Mouse (Mus musculus) hindbrain, embryonic 14.5 days (tissue): Measurements from ENCODE around the gene Gm37419. TPM values are rescaled to one million over a fixed set of nuclear protein-coding genes. Genes with fewer than 3 reads are reported as not detected.
A peak's percentile ranks its signal among the peaks of the same experiment; 100 is the strongest.

Experiments used
- ATAC-seq: fragments of 200-750 bp; cut with Nextera tagmentation; 2 replicates; pipeline ENCODE4 v1.8.0; 2017; ENCODE audit warnings: moderate number of reproducible peaks, mild to moderate bottlenecking, moderate TSS enrichment, moderate library complexity; ENCODE audit not compliant: low FRiP score
- DNase-seq: peaks from one replicate; pipeline ENCODE4 v3.0.0-alpha.2; 2015; ENCODE audit warnings: low spot score
- H3K27ac ChIP-seq: fragments of 300-500 bp; sonication (generic); 2 replicates; pipeline ENCODE4 v1.5.1; 2014; ENCODE audit warnings: mild to moderate bottlenecking, moderate library complexity
- H3K27me3 ChIP-seq: fragments of 300-500 bp; sonication (generic); 2 replicates; pipeline ENCODE4 v1.6.1; 2014; ENCODE audit warnings: mild to moderate bottlenecking, low read length, mixed read lengths; ENCODE audit not compliant: control insufficient read depth, insufficient read depth
- H3K36me3 ChIP-seq: fragments of 300-500 bp; sonication (generic); replicated peaks from 2 replicates; pipeline ENCODE4 v1.6.1; 2014; ENCODE audit not compliant: control insufficient read depth, insufficient read depth
- H3K4me1 ChIP-seq: fragments of 300-500 bp; sonication (generic); replicated peaks from 2 replicates; pipeline ENCODE4 v1.6.1; 2014; ENCODE audit warnings: antibody characterized with exemption, low read length, mixed read lengths; ENCODE audit not compliant: control insufficient read depth, insufficient read depth
- H3K4me2 ChIP-seq: fragments of 300-500 bp; sonication (generic); replicated peaks from 2 replicates; pipeline ENCODE4 v1.6.1; 2014; ENCODE audit warnings: mild to moderate bottlenecking, moderate library complexity
- H3K4me3 ChIP-seq: fragments of 300-500 bp; sonication (generic); replicated peaks from 2 replicates; pipeline ENCODE4 v1.5.1; 2014; ENCODE audit warnings: mild to moderate bottlenecking, low read length
- H3K9ac ChIP-seq: fragments of 300-500 bp; sonication (generic); 2 replicates; pipeline ENCODE4 v1.6.1; 2014
- H3K9me3 ChIP-seq: fragments of 300-500 bp; sonication (generic); 2 replicates; pipeline ENCODE4 v1.6.1; 2016; ENCODE audit warnings: low read length; ENCODE audit not compliant: control insufficient read depth
- WGBS: fragments of 180-500 bp; shearing (Covaris S2); extraction: QIAGEN DNeasy Blood & Tissue Kit; methylation state at CpG from one replicate; pipeline ENCODE4 v1.1.7; 2014; 5-methylcytosine and 5-hydroxymethylcytosine counted together
- polyA plus RNA-seq: library from polyadenylated mRNA; unstranded; fragments of >200 nt; fragmentation: Nextera tagmentation; extraction: Ambion mirVana; gene quantifications from 2 replicates; pipeline ENCODE4 v1.2.1, GENCODE M21; 2014

Gm37419 gene
- polyA plus RNA-seq, 1 experiment from 2014 or later, result not detected

DNA sequence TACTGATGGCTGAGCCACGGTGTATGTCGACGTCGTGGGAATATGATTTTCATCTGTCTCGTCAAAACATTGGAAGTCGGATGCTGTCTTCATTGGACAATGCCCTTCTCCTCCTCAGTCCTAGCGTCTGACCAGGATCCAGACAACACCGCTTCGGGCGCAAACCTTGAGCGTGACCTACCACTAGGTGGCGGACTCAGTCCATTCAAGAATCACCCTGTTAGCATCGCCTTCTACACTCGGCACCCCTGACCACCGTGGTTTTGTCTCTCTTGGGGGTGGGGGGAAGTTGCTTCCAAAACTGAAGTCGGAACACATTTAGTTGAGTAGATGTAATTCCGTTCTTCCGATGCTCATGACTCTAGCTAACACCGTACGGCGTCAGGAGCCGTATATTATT lies 4.1 kb upstream of the Gm37419 start:
- Histone ChIP-seq H3K36me3 (no peaks in the 10 kb centered on the region), H3K9me3 (no peaks in the 10 kb centered on the region), H3K4me2 (peak overlapping the region; percentile 99), H3K27me3 (peaks cover 61% of the 10 kb centered on the region), H3K4me1 (peaks cover 36% of the 10 kb centered on the region; the same call in 1 of the 2 replicates), H3K27ac (no peak overlapping the region), H3K4me3 (peak overlapping the region; percentile 24), H3K9ac (0 out of 2 replicates have a peak overlapping the region, but pooled peaks have one; percentile 25)
- peak; percentile 91 for DNase-seq
- WGBS, result 2% methylated on average over 22 of the region's 22 CpGs
- peak; percentile 44; the same call in 1 of the 2 replicates for ATAC-seq

DNA sequence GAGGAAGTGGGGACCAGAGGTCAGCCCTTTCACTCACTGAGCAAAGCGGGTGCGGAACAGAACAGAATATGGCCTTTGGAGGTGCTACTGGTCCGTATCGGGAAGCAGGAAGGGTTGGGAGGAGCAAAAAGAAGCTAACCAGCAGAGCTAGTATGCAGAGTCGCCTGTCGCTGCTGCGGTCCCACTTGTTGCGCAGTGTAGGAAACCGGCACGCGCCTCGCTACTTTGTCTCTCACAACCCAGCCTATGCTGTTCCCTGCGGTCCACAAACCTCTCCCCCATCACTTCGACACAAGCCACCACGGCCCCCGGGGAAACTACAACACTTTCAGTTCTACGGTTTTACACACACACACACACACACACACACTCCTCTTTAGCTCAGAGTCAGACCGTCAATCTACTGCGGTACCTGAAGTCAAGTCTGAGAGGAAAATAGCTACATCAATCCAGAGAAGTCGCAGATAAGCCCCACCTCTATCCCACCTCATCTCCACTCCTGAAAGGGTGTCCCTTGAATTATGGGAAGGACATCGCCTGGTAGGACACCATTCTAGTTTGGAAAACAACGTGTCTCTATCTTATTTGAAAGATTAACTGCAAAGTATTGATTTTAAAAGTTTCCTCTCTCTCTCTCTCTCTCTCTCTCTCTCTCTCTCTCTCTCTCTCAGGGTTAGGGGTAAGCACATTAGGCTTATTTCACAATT lies 3.4 kb upstream of the Gm37419 start:
- DNase-seq (no peak), ATAC-seq (no peak)
- Histone ChIP-seq H3K4me2 (peak overlapping the region; percentile 99), H3K4me3 (peak overlapping the region; percentile 24), H3K4me1 (peaks cover 38% of the 10 kb centered on the region; the same call in 1 of the 2 replicates), H3K9ac (peak overlapping the region; percentile 25; the same call in 1 of the 2 replicates), H3K36me3 (no peaks in the 10 kb centered on the region), H3K27me3 (peaks cover 54% of the 10 kb centered on the region), H3K9me3 (no peaks in the 10 kb centered on the region), H3K27ac (no peak overlapping the region)
- WGBS, result 2% methylated on average over 22 of the region's 22 CpGs

DNA sequence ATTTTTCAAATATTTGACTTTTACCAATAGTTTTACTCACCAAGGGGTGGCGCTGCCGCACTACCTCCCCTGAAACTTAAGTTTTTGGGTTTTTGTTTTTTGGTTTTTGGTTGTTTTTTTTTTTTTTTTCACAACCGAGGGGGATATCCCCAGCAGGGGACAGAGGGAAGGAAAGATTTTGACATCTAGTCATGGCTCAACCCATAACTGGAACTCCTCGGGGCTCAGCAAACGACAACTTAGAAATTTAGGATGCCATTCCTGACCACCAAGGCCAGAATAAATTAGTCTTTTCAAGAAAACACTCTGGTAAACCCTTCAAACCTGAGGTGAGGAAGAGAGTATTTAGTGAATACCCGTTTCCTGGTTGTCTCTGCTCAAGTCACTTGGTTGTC lies 2.8 kb upstream of the Gm37419 start:
- H3K27me3 ChIP-seq, result peaks cover 48% of the 10 kb centered on the region
- H3K36me3 ChIP-seq, result no peaks in the 10 kb centered on the region
- peak overlapping the region; percentile 99 for H3K4me2 ChIP-seq
- DNase-seq, result no peak
- no peaks in the 10 kb centered on the region for H3K9me3 ChIP-seq
- H3K4me3 ChIP-seq, result no peak overlapping the region
- H3K27ac ChIP-seq, result no peak overlapping the region
- ATAC-seq, result no peak
- 1% methylated on average over 6 of the region's 6 CpGs for WGBS
- peaks cover 43% of the 10 kb centered on the region; the same call in 1 of the 2 replicates for H3K4me1 ChIP-seq
- no peak overlapping the region for H3K9ac ChIP-seq

DNA sequence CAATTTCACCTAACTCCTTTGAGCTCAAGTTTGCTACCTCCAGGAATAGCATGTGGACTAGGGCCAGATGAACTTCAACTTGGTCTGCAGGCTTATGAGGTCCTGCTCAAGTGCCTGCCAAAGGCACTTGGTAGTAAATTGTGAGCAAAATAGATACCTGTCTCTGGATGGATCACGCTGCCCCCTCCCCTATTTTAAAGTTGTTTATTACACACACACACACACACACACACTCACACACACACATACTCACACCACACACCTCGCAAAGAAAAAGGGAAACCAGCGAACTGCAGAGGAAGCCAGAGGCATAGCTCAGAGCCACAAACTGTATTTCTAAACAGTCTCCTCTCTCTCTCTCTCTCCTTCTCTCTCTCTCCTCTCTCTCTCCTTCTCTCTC lies 2.1 kb upstream of the Gm37419 start:
- peak overlapping the region; percentile 99 for H3K4me2 ChIP-seq
- no peaks in the 10 kb centered on the region for H3K9me3 ChIP-seq
- DNase-seq (no peak), ATAC-seq (no peak)
- H3K27me3 ChIP-seq, result peaks cover 41% of the 10 kb centered on the region
- no peaks in the 10 kb centered on the region for H3K36me3 ChIP-seq
- H3K4me3 ChIP-seq, result peak overlapping the region; percentile 68; the same call in 1 of the 2 replicates
- 10% methylated on average over 3 of the region's 3 CpGs for WGBS
- no peak overlapping the region for H3K27ac ChIP-seq
- peaks cover 38% of the 10 kb centered on the region; the same call in 1 of the 2 replicates for H3K4me1 ChIP-seq
- H3K9ac ChIP-seq, result no peak overlapping the region

DNA sequence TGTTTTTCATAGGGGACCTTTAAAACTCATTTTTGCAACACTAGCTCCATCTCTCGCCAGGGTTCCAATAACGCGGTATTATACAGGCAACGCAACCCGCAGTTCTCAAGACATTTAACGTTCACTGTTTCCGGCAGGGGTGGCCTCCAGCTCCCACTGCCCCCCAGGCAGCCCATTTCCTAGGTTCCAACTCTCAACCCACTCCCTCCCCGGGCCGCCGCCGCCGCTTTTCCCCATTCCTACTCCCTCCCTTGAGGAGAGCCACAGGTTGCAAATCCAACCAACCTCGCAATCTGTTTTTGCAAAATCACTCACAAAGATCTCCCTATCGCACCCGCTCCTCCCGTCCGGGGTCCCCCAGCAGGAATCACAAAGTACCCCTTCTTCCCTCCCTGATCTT lies 1.4 kb upstream of the Gm37419 start:
- H3K27me3 ChIP-seq, result peaks cover 34% of the 10 kb centered on the region
- H3K4me1 ChIP-seq, result peaks cover 33% of the 10 kb centered on the region; the same call in 1 of the 2 replicates
- ATAC-seq (no peak), DNase-seq (no peak)
- under 1% methylated on average over 17 of the region's 17 CpGs for WGBS
- H3K4me2 ChIP-seq, result peak overlapping the region; percentile 99
- no peak overlapping the region for H3K27ac ChIP-seq
- H3K9ac ChIP-seq, result peak overlapping the region; percentile 86
- no peaks in the 10 kb centered on the region for H3K9me3 ChIP-seq
- no peaks in the 10 kb centered on the region for H3K36me3 ChIP-seq
- peak overlapping the region; percentile 68 for H3K4me3 ChIP-seq

DNA sequence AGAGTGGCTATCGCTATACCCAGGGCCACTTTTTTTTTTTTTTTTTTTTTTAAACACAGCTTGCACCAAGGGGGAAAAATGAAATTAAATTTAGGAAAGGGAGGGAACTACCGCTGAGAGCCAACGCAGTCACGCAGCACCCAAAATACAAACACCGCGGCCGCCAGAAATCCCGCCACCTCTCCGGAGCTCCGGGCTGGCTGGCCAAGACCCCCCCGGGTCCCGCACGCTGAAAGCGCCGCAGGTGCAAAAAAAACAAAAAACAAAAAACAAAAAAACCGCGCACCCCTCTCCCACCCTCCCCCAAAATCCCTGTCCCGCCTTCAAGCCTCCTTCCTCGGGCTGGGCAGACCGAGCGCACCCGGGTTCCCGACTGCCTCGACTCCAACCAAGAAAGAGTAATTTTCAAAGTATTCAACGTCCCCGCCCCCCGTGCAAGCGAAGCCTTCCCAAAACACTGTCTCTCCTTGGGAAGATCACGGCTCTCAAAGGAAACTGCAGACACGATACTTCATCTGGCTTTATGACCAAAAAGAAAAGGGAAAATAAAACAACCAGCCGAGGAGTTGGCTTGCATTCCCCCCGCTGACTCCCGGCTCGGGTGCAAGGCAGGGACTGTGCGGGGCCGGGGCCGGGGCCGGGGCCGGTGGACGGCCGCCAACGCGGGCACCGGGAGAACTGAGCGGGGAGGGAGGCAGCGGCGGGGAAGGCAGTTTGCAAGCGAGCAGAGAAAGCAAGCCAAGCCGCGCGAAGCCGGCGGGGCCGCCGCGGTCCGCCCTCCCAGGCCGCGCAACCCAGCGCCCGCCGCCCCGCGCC lies 733 bp upstream of the Gm37419 start:
- Histone ChIP-seq H3K4me1 (peaks cover 33% of the 10 kb centered on the region; the same call in 1 of the 2 replicates), H3K9me3 (no peaks in the 10 kb centered on the region), H3K27ac (peak overlapping the region; percentile 99), H3K36me3 (no peaks in the 10 kb centered on the region), H3K9ac (peak overlapping the region; percentile 86), H3K27me3 (peaks cover 31% of the 10 kb centered on the region), H3K4me2 (peak overlapping the region; percentile 99), H3K4me3 (peak overlapping the region; percentile 68)
- 0 out of 2 replicates have a peak, but pooled peaks have one; percentile 5 for ATAC-seq
- DNase-seq, result no peak
- WGBS, result under 1% methylated on average over 64 of the region's 64 CpGs

DNA sequence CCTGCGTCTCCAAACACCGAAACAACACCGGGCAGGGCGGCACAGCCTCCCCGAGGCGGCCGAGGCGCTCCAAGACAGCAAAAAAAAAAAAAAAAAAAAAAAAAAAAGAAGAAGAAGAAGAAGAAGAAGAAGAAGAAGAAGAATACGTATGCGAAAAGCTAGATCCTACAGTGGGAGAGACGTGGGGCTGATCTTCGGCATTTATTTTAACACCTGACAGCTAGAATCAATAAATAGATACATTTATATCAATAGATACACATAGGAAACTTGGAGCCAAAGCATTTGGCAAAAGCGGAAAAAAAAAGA lies 171 bp upstream of the Gm37419 start:
- peak overlapping the region; percentile 99 for H3K4me2 ChIP-seq
- peak overlapping the region; percentile 68 for H3K4me3 ChIP-seq
- H3K27ac ChIP-seq, result peak overlapping the region; percentile 99
- DNase-seq (no peak), ATAC-seq (no peak)
- H3K9ac ChIP-seq, result peak overlapping the region; percentile 86
- H3K9me3 ChIP-seq, result no peaks in the 10 kb centered on the region
- H3K27me3 ChIP-seq, result peaks cover 31% of the 10 kb centered on the region
- peaks cover 28% of the 10 kb centered on the region; the same call in 1 of the 2 replicates for H3K4me1 ChIP-seq
- 0% methylated on average over 12 of the region's 13 CpGs for WGBS
- H3K36me3 ChIP-seq, result no peaks in the 10 kb centered on the region

DNA sequence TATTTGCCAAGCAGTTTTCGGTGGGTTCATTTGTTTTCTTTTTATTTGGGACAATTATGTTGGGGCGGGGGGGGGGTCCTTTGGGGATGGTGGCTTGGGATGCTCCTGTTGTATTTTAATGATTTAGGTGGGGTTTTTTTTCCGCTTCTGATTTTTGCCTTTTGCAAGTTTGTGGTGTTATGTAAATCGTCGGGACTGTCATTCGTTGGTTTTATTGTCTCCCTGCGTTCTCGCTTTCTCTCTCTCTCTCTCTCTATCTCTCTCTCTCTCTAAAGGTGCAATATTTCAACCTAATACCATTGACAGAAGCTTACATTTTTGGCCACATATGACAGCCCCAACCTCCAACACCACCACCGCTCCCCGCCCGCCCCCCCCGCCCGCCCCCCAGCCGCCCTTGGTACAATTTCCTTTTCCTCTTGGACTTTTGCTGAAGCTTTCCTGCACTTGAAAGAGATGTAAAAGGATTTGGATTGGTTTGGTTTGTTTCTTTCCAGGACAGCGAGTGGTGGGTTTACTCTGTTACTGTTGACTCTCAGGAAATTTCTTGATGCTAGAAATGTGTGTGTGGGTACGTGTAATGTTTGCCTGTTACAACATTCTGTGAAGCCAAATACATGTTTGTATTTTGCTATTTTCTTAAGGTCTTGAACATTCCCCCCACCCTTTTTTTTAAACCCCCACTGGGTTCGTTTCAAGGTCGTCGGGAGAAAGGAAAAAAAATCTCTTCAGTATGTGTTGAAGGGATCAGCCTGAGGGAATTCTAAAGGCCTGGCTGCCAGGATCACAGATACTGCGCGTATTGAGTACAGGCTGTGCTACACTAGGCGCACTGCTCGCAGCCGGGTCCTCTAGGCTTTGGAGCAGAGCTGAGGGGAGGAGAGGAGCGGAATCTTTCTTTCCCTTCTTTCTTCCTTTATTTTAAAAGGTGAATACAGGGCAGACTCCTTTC lies 1.2 kb downstream of the Gm37419 start:
- peaks cover 21% of the 10 kb centered on the region; the same call in 1 of the 2 replicates for H3K4me1 ChIP-seq
- peak overlapping the region; percentile 99 for H3K27ac ChIP-seq
- ATAC-seq (0 out of 2 replicates have a peak, but pooled peaks have one; percentile 35), DNase-seq (no peak)
- peak overlapping the region; percentile 99 for H3K4me2 ChIP-seq
- WGBS, result 2% methylated on average over 24 of the region's 25 CpGs
- no peaks in the 10 kb centered on the region for H3K9me3 ChIP-seq
- H3K27me3 ChIP-seq, result peaks cover 25% of the 10 kb centered on the region
- no peaks in the 10 kb centered on the region for H3K36me3 ChIP-seq
- peak overlapping the region; percentile 86 for H3K9ac ChIP-seq
- H3K4me3 ChIP-seq, result peak overlapping the region; percentile 68
